Mouse (Mus musculus): ENCODE measurements around the gene Lrfn4. TPM values are rescaled to one million over a fixed set of nuclear protein-coding genes. Genes with fewer than 3 reads are reported as not detected.

Gene Lrfn4
- polyA plus RNA-seq (2011; ENCODE audit: insufficient read length, low read depth, missing spikeins), result 20.2 and 20.3 TPM in 2 replicates

DNA sequence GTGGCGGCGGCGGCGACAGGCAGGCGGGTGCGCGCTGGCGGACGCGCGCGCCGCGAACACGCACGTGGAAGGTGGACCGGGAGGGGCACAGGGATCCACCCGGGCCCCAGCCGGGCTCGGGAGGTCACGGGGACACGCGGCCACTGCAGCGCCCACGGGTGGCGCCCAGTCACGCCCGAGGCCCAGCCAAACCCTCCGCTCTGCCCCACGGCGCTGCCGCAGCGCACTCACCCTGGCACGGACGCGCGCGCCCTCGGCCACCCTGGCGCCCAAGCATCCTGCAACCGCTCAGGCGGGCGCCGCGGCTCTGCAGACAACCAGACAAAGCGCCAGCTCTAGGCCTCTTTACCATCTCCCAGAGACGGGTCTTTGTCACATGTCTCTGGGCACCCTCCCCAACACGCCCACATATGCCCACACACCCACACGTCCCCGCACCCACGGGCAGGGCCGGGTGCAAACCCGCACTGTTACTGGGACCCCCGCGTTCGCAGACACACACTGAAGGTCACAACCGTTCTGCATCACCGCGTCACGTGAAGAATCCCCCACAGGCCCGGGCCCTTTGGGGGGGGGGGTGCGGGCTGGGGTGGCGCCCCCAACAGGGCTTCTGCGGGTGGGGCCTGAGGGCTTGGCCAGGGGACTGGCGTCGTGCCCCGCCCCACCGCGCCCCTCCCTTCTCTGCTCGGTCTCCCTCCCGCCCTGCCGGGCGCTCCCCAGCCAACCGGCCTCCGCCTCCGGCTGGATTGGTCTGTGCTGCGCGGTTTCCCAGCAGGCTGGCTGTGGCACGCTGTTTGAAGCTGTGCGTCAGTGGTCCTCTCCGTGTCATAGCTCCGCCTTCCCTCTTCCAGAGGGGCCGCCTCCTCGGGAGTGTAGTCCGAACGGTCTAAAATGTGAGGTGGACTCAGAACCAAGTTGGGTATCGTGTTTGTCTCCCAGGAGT is at the start of gene Lrfn4:
Gene Lrfn4, minus strand, starts transcription at position 517 of the 943 bp plus-strand sequence.
- Histone ChIP-seq H3K4me1 (ENCODE audit: control insufficient read depth, insufficient read depth, low read length) (no peaks in the 10 kb centered on the region), H3K27ac (ENCODE audit: insufficient read depth, low read length) (peak within 1 kb of the TSS; percentile 51), H3K4me3 (ENCODE audit: insufficient read depth, low read length) (peak within 1 kb of the TSS; percentile 65)
- peak; percentile 69; the same call in 1 of the 2 replicates for TF ChIP-seq POLR2A (IDR thresholded peaks at IDR 0.05; ENCODE audit: low read depth, low read length)
- no peak for TF ChIP-seq CTCF (IDR thresholded peaks at IDR 0.05; ENCODE audit: borderline replicate concordance, insufficient read depth, low read length)

DNA sequence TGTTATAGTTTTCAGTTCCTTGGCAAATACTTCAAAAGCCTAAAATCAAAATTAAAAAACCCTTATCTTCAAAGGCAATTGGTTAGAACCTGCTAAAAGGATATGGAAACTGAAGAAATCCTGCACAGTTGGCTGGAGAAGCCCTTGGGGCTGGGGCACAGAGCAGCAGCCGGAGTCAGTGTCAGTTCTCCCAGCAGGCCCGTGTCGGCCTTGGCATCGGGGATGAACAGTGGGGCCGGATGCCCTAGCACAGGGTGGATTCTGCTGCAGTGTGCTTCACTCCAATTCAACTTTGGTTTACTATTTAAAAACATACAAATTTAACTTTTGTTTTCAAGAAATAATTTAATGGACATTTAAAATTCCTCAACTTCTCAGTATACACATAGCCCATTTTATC is 42.7 kb upstream of the Lrfn4 start:
- TF ChIP-seq CTCF (IDR thresholded peaks at IDR 0.05; ENCODE audit: borderline replicate concordance, insufficient read depth, low read length) (no peak), POLR2A (IDR thresholded peaks at IDR 0.05; ENCODE audit: low read depth, low read length) (no peak)
- H3K27ac ChIP-seq (ENCODE audit: insufficient read depth, low read length), result no peak overlapping the region
- no peaks in the 10 kb centered on the region for H3K4me1 ChIP-seq (ENCODE audit: control insufficient read depth, insufficient read depth, low read length)
- no peak overlapping the region for H3K4me3 ChIP-seq (ENCODE audit: insufficient read depth, low read length)

GRCm38 (mm10) chr19:4646917-4647492 is 31.5 kb upstream of the Lrfn4 start:
- no peaks in the 10 kb centered on the region for H3K4me1 ChIP-seq (ENCODE audit: control insufficient read depth, insufficient read depth, low read length)
- H3K4me3 ChIP-seq (ENCODE audit: insufficient read depth, low read length), result no peak overlapping the region
- H3K27ac ChIP-seq (ENCODE audit: insufficient read depth, low read length), result no peak overlapping the region
- TF ChIP-seq CTCF (IDR thresholded peaks at IDR 0.05; ENCODE audit: borderline replicate concordance, insufficient read depth, low read length), result no peak
- no peak for TF ChIP-seq POLR2A (IDR thresholded peaks at IDR 0.05; ENCODE audit: low read depth, low read length)

GRCm38 (mm10) chr19:4644271-4644670 is 28.8 kb upstream of the Lrfn4 start:
- H3K4me3 ChIP-seq (ENCODE audit: insufficient read depth, low read length), result no peak overlapping the region
- TF ChIP-seq POLR2A (IDR thresholded peaks at IDR 0.05; ENCODE audit: low read depth, low read length) (no peak), CTCF (IDR thresholded peaks at IDR 0.05; ENCODE audit: borderline replicate concordance, insufficient read depth, low read length) (peak; percentile 15; the same call in 1 of the 2 replicates)
- H3K27ac ChIP-seq (ENCODE audit: insufficient read depth, low read length), result no peak overlapping the region
- H3K4me1 ChIP-seq (ENCODE audit: control insufficient read depth, insufficient read depth, low read length), result no peaks in the 10 kb centered on the region

DNA sequence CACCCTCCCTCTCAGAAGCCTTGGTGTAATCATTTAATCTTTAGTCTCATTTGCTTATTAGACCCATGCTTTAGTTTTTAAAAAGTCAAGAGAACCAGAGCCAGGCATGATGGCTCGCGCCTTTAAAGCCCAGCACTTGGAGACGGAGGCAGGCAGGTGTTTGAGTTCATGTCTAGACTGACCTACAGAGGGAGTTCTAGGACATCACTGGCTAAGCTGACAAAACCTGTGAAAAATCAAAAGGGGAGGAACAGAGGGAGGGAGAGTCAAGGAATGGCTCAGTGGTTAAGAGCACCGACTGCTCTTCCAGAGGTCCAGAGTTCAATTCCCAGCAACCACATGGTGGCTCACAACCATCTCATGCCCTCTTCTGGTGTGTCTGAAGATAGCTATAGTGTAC is 20.5 kb upstream of the Lrfn4 start:
- Histone ChIP-seq H3K4me3 (ENCODE audit: insufficient read depth, low read length) (no peak overlapping the region), H3K4me1 (ENCODE audit: control insufficient read depth, insufficient read depth, low read length) (no peaks in the 10 kb centered on the region), H3K27ac (ENCODE audit: insufficient read depth, low read length) (no peak overlapping the region)
- no peak for TF ChIP-seq CTCF (IDR thresholded peaks at IDR 0.05; ENCODE audit: borderline replicate concordance, insufficient read depth, low read length)
- no peak for TF ChIP-seq POLR2A (IDR thresholded peaks at IDR 0.05; ENCODE audit: low read depth, low read length)

DNA sequence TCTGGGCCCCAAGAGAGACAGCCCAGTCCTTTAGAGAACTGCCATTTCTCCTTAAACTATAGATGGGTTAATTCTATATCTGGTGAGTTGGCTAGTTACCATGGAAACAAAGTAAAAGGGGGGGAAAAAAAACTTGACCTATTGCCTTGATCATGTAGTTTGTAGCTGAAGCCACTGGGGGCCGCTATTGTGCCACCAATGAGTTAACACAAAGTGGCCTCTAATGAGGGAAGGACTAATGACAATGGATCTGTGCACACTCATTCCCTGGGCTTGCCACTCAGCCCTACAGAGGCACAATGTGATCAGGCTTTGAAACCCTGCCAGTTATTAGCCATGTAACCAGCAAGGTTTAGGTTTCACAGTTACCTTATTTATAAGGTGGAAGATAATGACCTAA is 13.4 kb upstream of the Lrfn4 start:
- Histone ChIP-seq H3K27ac (ENCODE audit: insufficient read depth, low read length) (no peak overlapping the region), H3K4me3 (ENCODE audit: insufficient read depth, low read length) (no peak overlapping the region), H3K4me1 (ENCODE audit: control insufficient read depth, insufficient read depth, low read length) (0 out of 2 replicates have a peak, but pooled peaks cover 6% of the 10 kb centered on the region)
- TF ChIP-seq POLR2A (IDR thresholded peaks at IDR 0.05; ENCODE audit: low read depth, low read length) (no peak), CTCF (IDR thresholded peaks at IDR 0.05; ENCODE audit: borderline replicate concordance, insufficient read depth, low read length) (no peak)

DNA sequence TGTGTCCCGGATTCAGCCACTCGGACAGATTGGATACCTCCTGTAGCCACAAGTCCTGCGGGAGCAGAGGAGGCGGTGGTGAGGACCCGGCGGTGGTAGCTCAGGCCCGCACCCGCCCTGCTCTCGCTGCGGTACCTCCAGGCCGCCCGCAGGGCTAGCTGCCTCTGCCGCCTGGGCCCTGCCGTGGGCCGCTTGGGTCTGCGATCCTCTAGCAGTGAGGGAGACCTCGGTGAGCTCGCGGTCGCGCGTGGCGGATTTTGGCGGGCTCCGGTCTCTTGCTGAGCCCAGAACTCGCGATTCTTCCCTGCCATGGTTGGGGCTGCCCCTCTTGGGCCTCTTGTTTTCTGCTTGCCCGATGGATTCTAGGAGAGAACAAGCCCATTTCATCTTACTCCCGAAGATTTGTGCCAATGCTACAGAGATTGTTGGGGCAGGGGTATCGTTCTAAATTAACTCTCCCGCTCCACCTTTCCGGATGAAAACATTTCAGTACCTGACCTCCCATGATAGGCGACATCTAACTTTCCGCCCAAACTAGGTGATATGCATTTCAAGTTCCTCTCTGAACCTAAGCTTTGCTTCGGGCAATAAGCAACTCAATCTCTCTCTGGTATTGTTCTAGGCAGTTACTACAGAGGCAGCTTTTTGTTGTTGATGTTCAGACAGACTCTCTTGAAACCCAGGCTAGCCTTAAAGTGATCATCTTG is 10.5 kb upstream of the Lrfn4 start:
- no peak for TF ChIP-seq POLR2A (IDR thresholded peaks at IDR 0.05; ENCODE audit: low read depth, low read length)
- TF ChIP-seq CTCF (IDR thresholded peaks at IDR 0.05; ENCODE audit: borderline replicate concordance, insufficient read depth, low read length), result no peak
- peak overlapping the region; percentile 37 for H3K27ac ChIP-seq (ENCODE audit: insufficient read depth, low read length)
- H3K4me3 ChIP-seq (ENCODE audit: insufficient read depth, low read length), result peak overlapping the region; percentile 88
- 0 out of 2 replicates have a peak, but pooled peaks cover 6% of the 10 kb centered on the region for H3K4me1 ChIP-seq (ENCODE audit: control insufficient read depth, insufficient read depth, low read length)

DNA sequence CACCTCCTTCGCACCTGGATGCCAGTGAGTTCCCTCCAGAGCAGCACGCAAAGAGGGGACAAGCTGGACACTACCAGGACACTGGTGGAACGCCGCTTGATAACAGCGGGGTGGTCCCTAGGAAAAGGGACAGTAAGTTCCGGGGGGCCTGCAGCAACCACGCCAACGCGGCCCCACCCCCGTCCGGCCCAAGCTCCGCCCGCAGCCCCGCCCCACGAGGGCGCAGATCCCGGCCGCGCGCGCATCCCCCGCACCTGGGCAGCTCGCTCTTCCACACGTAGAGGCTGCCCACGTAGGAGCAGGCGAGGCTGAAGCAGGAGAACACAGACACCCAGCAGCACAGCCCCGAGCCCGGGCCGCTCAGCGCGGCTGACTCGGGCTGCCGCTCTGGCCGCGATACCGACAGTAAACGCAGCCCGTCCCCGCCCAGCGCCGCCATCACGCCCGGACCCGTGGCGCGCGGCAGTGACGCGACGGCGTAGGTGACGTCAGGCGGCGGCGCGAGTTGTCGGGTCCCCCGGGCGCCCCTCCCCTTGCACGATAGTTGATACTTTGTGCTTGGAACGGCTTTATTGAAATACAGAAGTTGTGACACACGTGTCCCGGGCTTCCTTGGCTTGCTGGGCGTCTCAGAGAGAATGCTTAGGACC is 9.8 kb upstream of the Lrfn4 start, which contains the start of gene Rce1:
Gene Rce1, minus strand, starts transcription at position 463 of the 650 bp plus-strand sequence.
- Histone ChIP-seq H3K4me3 (ENCODE audit: insufficient read depth, low read length) (peak within 1 kb of the TSS; percentile 88), H3K27ac (ENCODE audit: insufficient read depth, low read length) (peak within 1 kb of the TSS; percentile 64), H3K4me1 (ENCODE audit: control insufficient read depth, insufficient read depth, low read length) (0 out of 2 replicates have a peak, but pooled peaks cover 6% of the 10 kb centered on the region)
- TF ChIP-seq POLR2A (IDR thresholded peaks at IDR 0.05; ENCODE audit: low read depth, low read length) (peak; percentile 51; the same call in 1 of the 2 replicates), CTCF (IDR thresholded peaks at IDR 0.05; ENCODE audit: borderline replicate concordance, insufficient read depth, low read length) (no peak)

Measured in embryonic fibroblast, embryonic 13.5 days (primary cell).